Mouse (Mus musculus) liver, postnatal 0 days (tissue): Measurements from ENCODE around the gene Jak3.

Experiments used
- CTCF ChIP-seq: sonication (generic); IDR thresholded peaks from 2 replicates; pipeline ENCODE4 v1.5.1; 2016; ENCODE audit warnings: antibody characterized with exemption, low read depth
- EP300 ChIP-seq: IDR thresholded peaks from 2 replicates; pipeline ENCODE4 v1.6.1; 2016; ENCODE audit warnings: antibody characterized with exemption, low read depth, mild to moderate bottlenecking

GRCm38 (mm10) chr8:71629096-71629697 is 46.9 kb upstream of the Jak3 start:
- TF ChIP-seq EP300 (no peak), CTCF (peak; percentile 55)
